Mouse (Mus musculus) limb, embryonic 14.5 days (tissue): Measurements from ENCODE around the gene Eya3. TPM values are rescaled to one million over a fixed set of nuclear protein-coding genes. Genes with fewer than 3 reads are reported as not detected.

Experiments
- ATAC-seq: fragments of 200-750 bp; cut with Nextera tagmentation; 2 replicates; pipeline ENCODE4 v1.8.0; 2017; ENCODE audit warnings: low read depth, moderate number of reproducible peaks, moderate TSS enrichment; ENCODE audit not compliant: low FRiP score
- DNase-seq: peaks from one replicate; pipeline ENCODE4 v3.0.0-alpha.2; 2015; ENCODE audit warnings: low spot score
- H3K27ac ChIP-seq: fragments of 300-500 bp; sonication (generic); replicated peaks from 2 replicates; pipeline ENCODE4 v1.5.1; 2014; ENCODE audit warnings: low read depth, mild to moderate bottlenecking, low read length, moderate library complexity, mixed read lengths
- H3K27me3 ChIP-seq: fragments of 300-500 bp; sonication (generic); 2 replicates; pipeline ENCODE4 v1.6.1; 2014; ENCODE audit warnings: low read length, mixed read lengths; ENCODE audit not compliant: control insufficient read depth, insufficient read depth
- H3K36me3 ChIP-seq: fragments of 300-500 bp; sonication (generic); 2 replicates; pipeline ENCODE4 v1.6.1; 2014; ENCODE audit warnings: mild to moderate bottlenecking, low read length, moderate library complexity, mixed read lengths; ENCODE audit not compliant: control insufficient read depth, insufficient read depth
- H3K4me1 ChIP-seq: fragments of 300-500 bp; sonication (generic); 2 replicates; pipeline ENCODE4 v1.6.1; 2014; ENCODE audit warnings: antibody characterized with exemption, low read length, mixed read lengths; ENCODE audit not compliant: control insufficient read depth, insufficient read depth
- H3K4me2 ChIP-seq: fragments of 300-500 bp; sonication (generic); replicated peaks from 2 replicates; pipeline ENCODE4 v1.6.1; 2014; ENCODE audit warnings: low read depth, mild to moderate bottlenecking, low read length, moderate library complexity; ENCODE audit not compliant: severe bottlenecking
- H3K4me3 ChIP-seq: fragments of 300-500 bp; sonication (generic); replicated peaks from 2 replicates; pipeline ENCODE4 v1.5.1; 2014; ENCODE audit warnings: low read length
- H3K9ac ChIP-seq: fragments of 300-500 bp; sonication (generic); 2 replicates; pipeline ENCODE4 v1.6.1; 2014; ENCODE audit warnings: mild to moderate bottlenecking, low read depth, low read length, moderate library complexity; ENCODE audit not compliant: severe bottlenecking
- H3K9me3 ChIP-seq: fragments of 300-500 bp; sonication (generic); 2 replicates; pipeline ENCODE4 v1.6.1; 2016; ENCODE audit warnings: low read length; ENCODE audit not compliant: control insufficient read depth
- POLR2A ChIP-seq: fragments of 200-500 bp; IDR thresholded peaks from 2 replicates; pipeline ENCODE4 v1.8.0; 2012; ENCODE audit warnings: inconsistent platforms, mild to moderate bottlenecking, moderate library complexity, borderline replicate concordance; ENCODE audit not compliant: insufficient read depth, insufficient read length; ENCODE audit errors: extremely low read depth
- WGBS: fragments of 180-500 bp; shearing (Covaris S2); extraction: QIAGEN DNeasy Blood & Tissue Kit; methylation state at CpG from one replicate; pipeline ENCODE4 v1.1.7; 2014; 5-methylcytosine and 5-hydroxymethylcytosine counted together
- polyA plus RNA-seq, 2 experiments: library from polyadenylated mRNA; depleted of rRNA in 1 of 2; stranded (reverse) in 1 of 2; unstranded in 1 of 2; fragments of >200 nt; fragmentation: Nextera tagmentation in 1 of 2; extraction: Ambion mirVana in 1 of 2; gene quantifications; 2 replicates each; pipeline versions ENCODE4 v1.2.1 to v1.2.3; 2012 to 2014

Eya3 gene
- polyA plus RNA-seq, 2 experiments = 24.3 to 42.0 TPM

DNA sequence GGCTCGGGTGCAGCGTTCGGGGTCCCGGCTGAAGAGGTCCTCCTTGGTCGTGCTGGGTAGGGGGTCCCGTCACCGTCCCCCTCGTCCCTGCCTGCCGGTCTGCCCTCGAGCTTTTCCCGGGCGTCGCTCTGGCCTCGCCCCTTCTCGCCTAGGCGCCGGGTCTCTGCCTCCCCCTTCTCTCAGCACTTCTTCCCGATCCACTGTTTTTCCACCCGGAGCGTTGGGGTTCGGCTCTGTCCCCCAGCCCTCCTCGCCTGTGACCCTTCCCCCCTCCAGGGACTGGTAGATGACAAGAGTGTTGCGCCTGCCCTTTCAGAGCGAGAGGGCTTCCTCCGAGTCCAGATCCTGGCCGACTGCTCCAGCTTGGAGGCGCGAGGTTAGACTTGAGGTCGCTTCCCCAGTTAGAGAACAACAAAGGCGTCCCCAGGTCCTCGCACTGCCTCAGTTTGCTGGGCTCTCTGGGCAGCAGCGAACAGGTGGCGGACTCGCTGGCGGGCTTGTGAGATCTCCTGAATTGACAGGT is 465 bp downstream of the Eya3 start:
- Histone ChIP-seq H3K27me3 (no peaks in the 10 kb centered on the region), H3K36me3 (no peaks in the 10 kb centered on the region; the same call in 1 of the 2 replicates), H3K9ac (peak overlapping the region; percentile 86), H3K4me3 (peak overlapping the region; percentile 88), H3K27ac (peak overlapping the region; percentile 74), H3K9me3 (no peaks in the 10 kb centered on the region), H3K4me2 (peak overlapping the region; percentile 82), H3K4me1 (no peaks in the 10 kb centered on the region)
- WGBS = under 1% methylated on average over 33 of the region's 35 CpGs
- DNase-seq = no peak
- peak; percentile 69 for ATAC-seq
- no peak for TF ChIP-seq POLR2A

DNA sequence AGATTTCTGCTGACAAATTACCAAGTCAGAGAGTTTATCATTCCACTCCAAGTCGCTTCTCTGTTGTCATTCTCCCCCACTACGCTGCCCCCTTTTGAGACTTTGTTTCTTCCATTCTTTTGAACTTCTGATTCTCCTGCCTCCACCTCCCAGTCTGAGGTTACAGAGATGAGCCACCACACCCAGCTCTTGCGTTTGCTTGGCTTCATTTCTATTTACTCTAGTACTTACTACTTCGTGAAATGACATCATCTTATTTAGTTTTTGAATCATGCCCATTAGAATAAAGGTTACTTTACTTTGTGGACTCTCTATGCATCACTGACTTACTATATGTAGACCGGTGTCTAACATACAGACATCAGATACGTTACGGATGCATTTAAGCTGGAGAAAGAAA is 8.7 kb downstream of the Eya3 start:
- Histone ChIP-seq H3K4me3 (no peak overlapping the region), H3K9me3 (no peaks in the 10 kb centered on the region)
- WGBS = 89% methylated on average over 7 of the region's 7 CpGs

DNA sequence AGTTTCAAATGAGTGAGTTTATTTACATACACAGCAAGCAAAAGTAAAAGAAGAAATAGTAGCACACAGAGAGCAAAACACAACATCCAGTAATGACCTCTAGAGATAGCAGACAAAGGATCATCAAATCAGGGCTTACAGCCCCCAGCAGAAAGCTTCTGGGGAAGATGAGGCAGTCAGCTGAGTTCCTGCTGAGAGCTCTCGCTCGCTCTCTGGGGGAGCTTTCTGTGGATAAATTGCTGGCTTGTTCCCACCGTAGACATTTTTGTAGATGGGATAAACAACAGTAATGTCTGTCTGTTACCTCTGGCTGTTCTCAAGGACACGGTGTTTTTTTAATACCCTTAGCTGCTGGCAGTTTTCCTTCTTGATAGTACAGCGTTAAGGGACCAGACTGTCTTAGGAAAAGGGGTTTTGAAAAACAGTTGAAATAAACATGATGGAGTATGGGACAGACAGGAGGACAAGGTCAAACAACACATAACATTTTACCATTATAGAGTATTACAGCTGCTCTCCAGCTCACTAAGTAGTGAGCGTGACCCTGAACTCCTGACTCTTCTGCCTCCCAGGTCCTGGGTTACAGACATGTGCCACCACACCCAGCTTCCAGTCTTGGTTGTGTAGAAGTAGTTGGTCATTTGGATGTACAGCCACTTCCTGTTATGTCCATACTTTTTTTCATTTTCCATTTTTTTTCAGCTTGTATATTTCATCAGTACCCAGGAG is 10.6 kb downstream of the Eya3 start:
- no peak for ATAC-seq

More for the DNA sequence above, 8.7 kb downstream of the Eya3 start:
- no peak for TF ChIP-seq POLR2A
- H3K27ac ChIP-seq = no peak overlapping the region
- H3K27me3 ChIP-seq = no peaks in the 10 kb centered on the region
- H3K4me2 ChIP-seq = no peak overlapping the region
- DNase-seq (no peak), ATAC-seq (no peak)
- H3K4me1 ChIP-seq = no peaks in the 10 kb centered on the region
- no peaks in the 10 kb centered on the region; the same call in none of the 2 replicates for H3K36me3 ChIP-seq
- H3K9ac ChIP-seq = no peak overlapping the region

DNA sequence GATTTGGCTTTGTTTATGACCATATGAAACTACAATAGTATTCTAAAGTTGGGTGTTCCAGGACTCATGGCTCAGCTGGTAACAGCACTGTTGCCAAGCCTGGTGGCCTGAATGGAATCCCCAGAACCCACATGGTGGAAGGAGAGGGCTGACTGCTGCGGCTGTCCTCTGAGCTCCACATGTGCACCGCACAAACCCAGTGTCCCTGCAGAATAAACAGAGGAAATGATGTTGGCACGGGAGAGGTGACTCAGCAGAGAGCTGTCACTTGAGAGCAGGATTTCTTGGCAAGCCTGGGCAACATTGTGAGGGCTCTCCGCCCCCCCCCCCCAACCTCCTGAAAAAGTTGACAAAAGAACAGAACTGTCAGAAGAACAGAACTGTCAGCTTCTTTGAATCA is 14.1 kb downstream of the Eya3 start:
- Histone ChIP-seq H3K27ac (no peak overlapping the region), H3K4me3 (no peak overlapping the region), H3K27me3 (no peaks in the 10 kb centered on the region), H3K36me3 (peaks cover 7% of the 10 kb centered on the region; the same call in 1 of the 2 replicates), H3K9me3 (no peaks in the 10 kb centered on the region), H3K4me2 (no peak overlapping the region), H3K9ac (no peak overlapping the region), H3K4me1 (no peaks in the 10 kb centered on the region; the same call in 1 of the 2 replicates)
- TF ChIP-seq POLR2A = no peak
- peak; percentile 7 for DNase-seq
- 59% methylated on average over 4 of the region's 4 CpGs for WGBS
- ATAC-seq = no peak

More for the DNA sequence above, 10.6 kb downstream of the Eya3 start:
- Histone ChIP-seq H3K9ac (no peak overlapping the region), H3K36me3 (no peaks in the 10 kb centered on the region; the same call in 1 of the 2 replicates), H3K27me3 (no peaks in the 10 kb centered on the region), H3K4me2 (no peak overlapping the region), H3K4me1 (no peaks in the 10 kb centered on the region; the same call in 1 of the 2 replicates), H3K27ac (no peak overlapping the region), H3K4me3 (no peak overlapping the region), H3K9me3 (no peaks in the 10 kb centered on the region)
- no peak for TF ChIP-seq POLR2A
- 78% methylated on average over 6 of the region's 6 CpGs for WGBS
- DNase-seq = no peak

DNA sequence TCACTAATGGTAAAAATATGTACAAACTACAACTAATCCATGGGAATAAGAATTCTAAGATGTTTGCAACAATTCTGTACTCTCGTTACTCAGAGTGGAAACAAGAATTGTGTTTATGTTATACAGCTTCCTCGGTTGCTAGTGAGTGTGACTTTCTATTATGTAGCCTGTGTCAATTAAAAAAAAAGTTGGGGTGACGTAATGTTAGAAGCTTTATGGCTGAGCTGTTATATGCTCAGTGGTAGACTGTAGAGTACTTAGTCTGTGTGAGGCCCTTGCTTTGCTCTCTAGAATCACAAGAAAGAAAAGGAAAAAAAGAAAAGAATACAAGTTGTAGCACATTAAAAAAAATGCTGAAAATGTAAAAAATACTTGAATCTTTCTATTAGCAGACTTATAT is 15.0 kb downstream of the Eya3 start:
- 54% methylated on average over 3 of the region's 3 CpGs for WGBS
- ATAC-seq (no peak), DNase-seq (no peak)
- no peak overlapping the region for H3K4me3 ChIP-seq
- H3K36me3 ChIP-seq = peaks cover 13% of the 10 kb centered on the region
- TF ChIP-seq POLR2A = no peak
- no peak overlapping the region for H3K27ac ChIP-seq
- no peaks in the 10 kb centered on the region; the same call in 1 of the 2 replicates for H3K4me1 ChIP-seq
- no peak overlapping the region for H3K4me2 ChIP-seq
- no peaks in the 10 kb centered on the region for H3K9me3 ChIP-seq
- no peaks in the 10 kb centered on the region for H3K27me3 ChIP-seq
- H3K9ac ChIP-seq = no peak overlapping the region
